Mouse (Mus musculus) cerebellum, postnatal 25 days (tissue): Measurements from ENCODE around the gene Bcl3.

Experiments used
- DNase-seq, 2 experiments: peaks; one replicate each; pipeline ENCODE4 v3.0.0; 2021; ENCODE audit warnings: mixed read lengths in 2 of 2

The Bcl3 gene

DNA sequence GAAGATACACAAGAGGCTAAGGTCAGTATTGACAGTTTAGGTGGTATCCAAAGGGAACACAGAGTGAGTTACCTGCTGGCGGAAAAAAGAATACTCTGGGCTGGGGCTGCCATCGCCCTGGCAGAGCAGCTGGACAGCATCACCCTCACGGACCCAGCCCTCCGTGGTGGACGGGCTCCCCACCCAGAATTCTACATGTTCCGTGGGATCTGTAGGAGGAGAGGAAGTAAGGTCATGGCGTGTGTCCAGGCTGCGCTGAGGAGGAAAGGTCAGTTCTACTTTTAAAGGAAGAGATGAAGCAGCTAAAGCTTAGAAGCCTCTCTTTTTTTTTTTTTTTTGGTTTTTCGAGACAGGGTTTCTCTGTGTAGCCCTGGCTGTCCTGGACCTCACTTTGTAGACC lies 58.0 kb downstream of the Bcl3 start:
- DNase-seq, result no peak

GRCm38 (mm10) chr7:19763829-19764477 lies 58.6 kb downstream of the Bcl3 start:
- no peak for DNase-seq

DNA sequence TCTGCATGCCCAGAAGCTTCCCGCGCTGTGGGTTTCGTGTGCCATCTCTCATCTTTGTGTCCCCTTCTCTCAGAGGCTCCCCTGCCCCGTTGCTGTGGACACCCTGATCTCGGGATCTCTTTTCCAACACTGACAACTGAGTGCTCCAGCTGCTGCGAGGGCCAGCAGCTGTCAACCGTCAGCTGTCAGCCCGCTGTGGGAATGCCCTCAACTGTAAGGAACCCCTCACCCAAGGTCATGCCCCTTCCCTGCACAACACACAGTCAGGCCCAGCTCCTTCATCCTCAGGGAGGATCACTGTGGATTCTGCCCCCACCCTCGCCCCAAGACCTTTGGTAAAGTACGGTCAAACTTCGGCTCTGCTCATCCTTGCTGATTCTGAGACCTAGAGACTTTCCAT lies 60.3 kb downstream of the Bcl3 start:
- no peak for DNase-seq

DNA sequence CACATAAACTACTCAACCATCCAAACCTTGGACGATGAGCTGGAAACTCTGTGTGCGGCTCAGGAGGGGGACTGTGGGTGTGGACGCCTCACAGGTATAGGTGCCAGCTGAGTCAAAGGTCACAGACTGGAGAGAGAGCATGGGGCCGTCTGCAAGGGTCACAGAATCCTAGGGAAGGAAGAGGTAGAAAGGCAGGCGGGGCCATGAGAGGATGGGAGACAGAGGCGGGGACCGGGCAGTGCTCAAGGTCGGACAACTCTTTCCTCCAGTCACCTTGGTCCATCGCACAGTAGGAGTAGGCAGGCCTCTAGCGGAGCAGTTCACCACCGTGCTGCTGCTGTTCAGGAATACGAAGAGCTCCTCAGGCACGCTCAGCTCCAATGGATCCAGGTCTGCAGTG lies 62.5 kb downstream of the Bcl3 start:
- no peak for DNase-seq

GRCm38 (mm10) chr7:19758623-19759022 lies 63.9 kb downstream of the Bcl3 start:
- DNase-seq, result no peak
